Mouse (Mus musculus): Measurements from ENCODE around the gene Piwil1.

Gene Piwil1

GRCm38 (mm10) chr5:128745206-128745605 is 42.9 kb downstream of the Piwil1 start:
- POLR2A ChIA-PET, result interaction anchor here in 2 of 4 experiments (1.0 to 2.2 kb wide), 2 partner anchors 12 kb away, joined by 3 to 5 read pairs; no protein-coding TSS in a partner anchor
- CTCF ChIA-PET, result interaction anchor here in 1 of 4 experiments (1.1 kb wide), 1 partner anchor 40 kb away, joined by 3 read pairs; no protein-coding TSS in a partner anchor

- POLR2A ChIA-PET, result interaction anchor here in 2 of 4 experiments (1.0 to 1.2 kb wide), 3 partner anchors 11 to 142 kb away, joined by 3 to 4 read pairs (median 3); no protein-coding TSS in a partner anchor
Measured at GRCm38 (mm10) chr5:128746261-128746660, 43.9 kb downstream of the Piwil1 start.

GRCm38 (mm10) chr5:128761118-128761517 is 58.8 kb downstream of the Piwil1 start:
- ChIA-PET POLR2A (interaction anchor here in 1 of 4 experiments (0.6 kb wide), 1 partner anchor 1495 kb away, joined by 3 read pairs; no protein-coding TSS in a partner anchor), CTCF (interaction anchor here (0.6 to 1.5 kb wide), 8 partner anchors 15 to 270 kb away, joined by 3 to 10 read pairs (median 4); no protein-coding TSS in a partner anchor)

More at GRCm38 (mm10) chr5:128746261-128746660, 43.9 kb downstream of the Piwil1 start:
- CTCF ChIA-PET, result interaction anchor here in 3 of 4 experiments (0.6 to 1.4 kb wide), 8 partner anchors 10 to 480 kb away, joined by 3 to 7 read pairs (median 4); no protein-coding TSS in a partner anchor

- POLR2A ChIA-PET, result interaction anchor here in 2 of 4 experiments (0.7 to 1.5 kb wide), 3 partner anchors 8 to 277 kb away, joined by 3 to 6 read pairs (median 4); no protein-coding TSS in a partner anchor
- CTCF ChIA-PET, result interaction anchor here (0.5 to 2.2 kb wide), 12 partner anchors 14 to 982 kb away, joined by 3 to 7 read pairs (median 4); no protein-coding TSS in a partner anchor
Measured at GRCm38 (mm10) chr5:128769026-128769631, 66.8 kb downstream of the Piwil1 start.

GRCm38 (mm10) chr5:128776386-128776785 is 74.1 kb downstream of the Piwil1 start:
- CTCF ChIA-PET, result interaction anchor here (0.5 to 1.8 kb wide), 18 partner anchors 14 to 304 kb away, joined by 3 to 10 read pairs (median 3); no protein-coding TSS in a partner anchor
- POLR2A ChIA-PET, result interaction anchor here in 1 of 4 experiments (1.5 kb wide), 1 partner anchor 7 kb away, joined by 3 read pairs; no protein-coding TSS in a partner anchor

GRCm38 (mm10) chr5:128781621-128782020 is 79.3 kb downstream of the Piwil1 start:
- ChIA-PET CTCF (interaction anchor here in 1 of 4 experiments (0.6 kb wide), 2 partner anchors 26 to 87 kb away, joined by 3 read pairs; no protein-coding TSS in a partner anchor), POLR2A (no interaction called here)

- POLR2A ChIA-PET, result no interaction called here
- CTCF ChIA-PET, result no interaction called here
Measured at GRCm38 (mm10) chr5:128800592-128800991, 98.3 kb downstream of the Piwil1 start.
